Mouse (Mus musculus) CH12.LX (cell line): ENCODE measurements around the gene Rtel1. TPM values are rescaled to one million over a fixed set of nuclear protein-coding genes. Genes with fewer than 3 reads are reported as not detected.

ENCODE experiments used
- DNase-seq: peaks from one replicate; pipeline ENCODE4 v3.0.0-alpha.2; 2013; ENCODE audit errors: extremely low read depth
- H3K27ac ChIP-seq: 2 replicates; pipeline ENCODE4 v1.5.1; 2012; ENCODE audit warnings: low read depth, mild to moderate bottlenecking, control low read depth, moderate library complexity; ENCODE audit not compliant: insufficient read depth
- H3K27me3 ChIP-seq: replicated peaks from 2 replicates; pipeline ENCODE3; 2012; ENCODE audit warnings: inconsistent platforms
- H3K36me3 ChIP-seq, 2 experiments: replicated peaks in 1 of 2; 2 replicates each; pipeline versions ENCODE3 to v1.6.1; 2012; ENCODE audit warnings: inconsistent platforms in 1 of 2, low read length in 1 of 2, mild to moderate bottlenecking in 1 of 2, mixed read lengths in 1 of 2, moderate library complexity in 1 of 2; ENCODE audit not compliant: control insufficient read depth in 1 of 2, insufficient read depth in 1 of 2
- H3K4me1 ChIP-seq, 2 experiments: 2 replicates each; pipeline ENCODE4 v1.6.1; 2012; ENCODE audit warnings: inconsistent platforms in 1 of 2, moderate library complexity in 1 of 2; ENCODE audit not compliant: insufficient read depth in 2 of 2, control insufficient read depth in 1 of 2
- H3K4me2 ChIP-seq: 2 replicates; pipeline ENCODE4 v1.6.1; 2012; ENCODE audit warnings: low read depth, mild to moderate bottlenecking, control low read depth; ENCODE audit not compliant: poor library complexity, insufficient read depth, severe bottlenecking
- H3K4me3 ChIP-seq, 3 experiments: fragments of 150-350 bp in 1 of 3; sonication (generic) in 1 of 3; replicated peaks in 1 of 3; 2 replicates each; pipeline versions ENCODE3 to v1.5.1; 2011 to 2012; ENCODE audit warnings: low read depth in 2 of 3, low read length in 2 of 3, mild to moderate bottlenecking in 2 of 3, moderate library complexity in 2 of 3, control low read depth in 1 of 3, improper control_type of control experiment in 1 of 3, inconsistent platforms in 1 of 3, mixed read lengths in 1 of 3; ENCODE audit not compliant: poor library complexity in 1 of 3
- H3K79me2 ChIP-seq: replicated peaks from 2 replicates; pipeline ENCODE4 v1.6.1; 2012; ENCODE audit warnings: mild to moderate bottlenecking, moderate library complexity; ENCODE audit not compliant: control insufficient read depth, poor library complexity, insufficient read depth, severe bottlenecking; ENCODE audit errors: extremely low read depth
- H3K9ac ChIP-seq: 2 replicates; pipeline ENCODE4 v1.6.1; 2012; ENCODE audit warnings: low read depth, mild to moderate bottlenecking, control low read depth, moderate library complexity; ENCODE audit not compliant: insufficient read depth
- H3K9me3 ChIP-seq: replicated peaks from 2 replicates; pipeline ENCODE3; 2012; ENCODE audit warnings: low read length, inconsistent platforms, mixed read lengths
- CTCF ChIP-seq, 2 experiments: IDR thresholded peaks in 1 of 2; conservative IDR thresholded peaks in 1 of 2; 2 replicates each; pipeline ENCODE4 v1.5.1; 2011 to 2012; ENCODE audit warnings: low read depth in 2 of 2, low read length in 2 of 2, improper control_type of control experiment in 1 of 2, inconsistent platforms in 1 of 2, mild to moderate bottlenecking in 1 of 2, moderate library complexity in 1 of 2
- ELF1 ChIP-seq: IDR thresholded peaks from 2 replicates; pipeline ENCODE4 v1.6.1; 2014; ENCODE audit warnings: low read depth, mild to moderate bottlenecking, inconsistent platforms, low read length, improper control_type of control experiment
- EP300 ChIP-seq: IDR thresholded peaks from 2 replicates; pipeline ENCODE4 v1.6.1; 2011; ENCODE audit warnings: low read length, improper control_type of control experiment
- ETS1 ChIP-seq: conservative IDR thresholded peaks from 2 replicates; pipeline ENCODE4 v1.6.1; 2012; ENCODE audit warnings: low read depth, mild to moderate bottlenecking, inconsistent platforms, low read length, improper control_type of control experiment, moderate library complexity
- GABPA ChIP-seq: IDR thresholded peaks from 2 replicates; pipeline ENCODE4 v1.6.1; 2012; ENCODE audit warnings: low read depth, low read length, improper control_type of control experiment, inconsistent platforms; ENCODE audit not compliant: insufficient replicate concordance
- MAFK ChIP-seq: IDR thresholded peaks from 2 replicates; pipeline ENCODE4 v1.6.1; 2011; ENCODE audit warnings: low read length, improper control_type of control experiment; ENCODE audit not compliant: insufficient replicate concordance
- MAZ ChIP-seq: IDR thresholded peaks from 2 replicates; pipeline ENCODE4 v1.6.1; 2012; ENCODE audit warnings: low read depth, mild to moderate bottlenecking, inconsistent platforms, low read length, improper control_type of control experiment, moderate library complexity
- MEF2A ChIP-seq: IDR thresholded peaks from 2 replicates; pipeline ENCODE4 v1.6.1; 2014; ENCODE audit warnings: low read depth, mild to moderate bottlenecking, inconsistent platforms, low read length, improper control_type of control experiment, borderline replicate concordance
- NELFE ChIP-seq: IDR thresholded peaks from 2 replicates; pipeline ENCODE4 v1.6.1; 2011; ENCODE audit warnings: low read depth, low read length, improper control_type of control experiment
- PAX5 ChIP-seq: IDR thresholded peaks from 2 replicates; pipeline ENCODE4 v1.6.1; 2012; ENCODE audit warnings: low read length, inconsistent platforms, mixed read lengths
- POLR2A ChIP-seq: IDR thresholded peaks from 2 replicates; pipeline ENCODE4 v1.6.1; 2011; ENCODE audit warnings: low read depth, mild to moderate bottlenecking, improper control_type of control experiment, low read length
- RCOR1 ChIP-seq: conservative IDR thresholded peaks from 2 replicates; pipeline ENCODE4 v1.6.1; 2012; ENCODE audit warnings: low read depth, mild to moderate bottlenecking, inconsistent platforms, low read length, improper control_type of control experiment
- SIN3A ChIP-seq: IDR thresholded peaks from 2 replicates; pipeline ENCODE4 v1.6.1; 2012; ENCODE audit warnings: low read length, improper control_type of control experiment, inconsistent platforms
- TCF12 ChIP-seq: IDR thresholded peaks from 2 replicates; pipeline ENCODE4 v1.6.1; 2014; ENCODE audit warnings: low read depth, mild to moderate bottlenecking, inconsistent platforms, low read length, improper control_type of control experiment
- UBTF ChIP-seq: IDR thresholded peaks from 2 replicates; pipeline ENCODE4 v1.6.1; 2012; ENCODE audit warnings: low read depth, mild to moderate bottlenecking, inconsistent platforms, low read length, improper control_type of control experiment, moderate library complexity
- USF1 ChIP-seq: IDR thresholded peaks from 2 replicates; pipeline ENCODE4 v1.6.1; 2014; ENCODE audit warnings: low read depth, mild to moderate bottlenecking, inconsistent platforms, low read length, improper control_type of control experiment
- USF2 ChIP-seq: conservative IDR thresholded peaks from 2 replicates; pipeline ENCODE4 v1.6.1; 2011; ENCODE audit warnings: low read depth, low read length, improper control_type of control experiment
- dilution Hi-C: fragments of 300-500 bp; cut with MboI; formaldehyde crosslinking; loops from 2 replicates; pipeline ENCODE4 v1.14.3; 2020; ENCODE audit warnings: low sequenced_read_pairs; ENCODE audit not compliant: extremely low pct_unique_long_range_greater_than_20kb, extremely low pct_ligation_motif_present
- in situ Hi-C: fragments of 300-500 bp; cut with MboI; formaldehyde crosslinking; loops from 3 replicates; pipeline ENCODE4 v1.14.3; 2019; ENCODE audit warnings: low sequenced_read_pairs, low pct_ligation_motif_present, low pct_unique_long_range_greater_than_20kb, mixed read lengths
- polyA plus RNA-seq: library from polyadenylated mRNA; unstranded; fragments of >175 nt; gene quantifications from 2 replicates; pipeline ENCODE4 v1.2.1, GENCODE M21; 2012; ENCODE audit warnings: low read depth; ENCODE audit not compliant: insufficient read length
- total RNA-seq, 2 experiments: library from RNA; depleted of rRNA; stranded (reverse); fragments of 300-350 nt in 1 of 2; fragments of >200 nt in 1 of 2; gene quantifications; 2 replicates each; pipeline ENCODE4 v1.2.3; 2012 to 2014

Rtel1 gene
- total and polyA plus RNA-seq, 3 experiments = 65.4 to 89.2 (median 67.6) TPM

GRCm38 (mm10) chr2:181277866-181278265 is 41.7 kb upstream of the Rtel1 start:
- Histone ChIP-seq H3K27me3 (no peaks in the 10 kb centered on the region), H3K4me2 (no peak overlapping the region), H3K27ac (no peak overlapping the region), H3K4me1 (peaks cover 0 to 13% of the 10 kb centered on the region in 2 experiments; a peak in 1 of 4 replicates), H3K36me3 (peaks cover 44 to 84% of the 10 kb centered on the region in 2 experiments), H3K4me3 (no peak overlapping the region), H3K79me2 (peaks cover 24% of the 10 kb centered on the region), H3K9me3 (no peaks in the 10 kb centered on the region), H3K9ac (no peak overlapping the region)
- dilution Hi-C loops = no loop called here
- TF ChIP-seq TCF12 (no peak), MAFK (no peak), UBTF (no peak), USF2 (no peak), RCOR1 (no peak), GABPA (no peak), EP300 (no peak), MEF2A (no peak), SIN3A (no peak), CTCF (conservative IDR thresholded peaks at IDR 0.05 in 1 of 2, IDR thresholded peaks at IDR 0.05 in 1 of 2; ENCODE audit: low read depth in 2 of 2, low read length in 2 of 2) (no peak), NELFE (no peak), PAX5 (no peak)
- no peak for DNase-seq
- in situ Hi-C loops = no loop called here

GRCm38 (mm10) chr2:181279968-181280367 is 39.6 kb upstream of the Rtel1 start:
- no peak overlapping the region for H3K27ac ChIP-seq
- no peak overlapping the region for H3K4me2 ChIP-seq
- dilution Hi-C loops (no loop called here), in situ Hi-C loops (no loop called here)
- H3K79me2 ChIP-seq = peaks cover 33% of the 10 kb centered on the region
- DNase-seq = no peak
- H3K9me3 ChIP-seq = no peaks in the 10 kb centered on the region
- peaks cover 0 to 22% of the 10 kb centered on the region in 2 experiments; a peak in 2 of 4 replicates for H3K4me1 ChIP-seq
- H3K27me3 ChIP-seq = no peaks in the 10 kb centered on the region
- H3K4me3 ChIP-seq = no peak overlapping the region
- peaks cover 40 to 74% of the 10 kb centered on the region in 2 experiments for H3K36me3 ChIP-seq
- TF ChIP-seq GABPA = no peak
- TF ChIP-seq USF1 = no peak
- no peak for TF ChIP-seq MAZ
- TF ChIP-seq UBTF = no peak
- TF ChIP-seq ETS1 = no peak
- no peak for TF ChIP-seq MEF2A
- no peak for TF ChIP-seq POLR2A
- TF ChIP-seq ELF1 = no peak
- no peak overlapping the region for H3K9ac ChIP-seq
